Mouse (Mus musculus): ENCODE measurements around the gene Cog4. TPM values are rescaled to one million over a fixed set of nuclear protein-coding genes. Genes with fewer than 3 reads are reported as not detected.

Gene Cog4
- 13.2 and 17.4 TPM in 2 replicates for polyA plus RNA-seq (2012; ENCODE audit: low replicate concordance)

DNA sequence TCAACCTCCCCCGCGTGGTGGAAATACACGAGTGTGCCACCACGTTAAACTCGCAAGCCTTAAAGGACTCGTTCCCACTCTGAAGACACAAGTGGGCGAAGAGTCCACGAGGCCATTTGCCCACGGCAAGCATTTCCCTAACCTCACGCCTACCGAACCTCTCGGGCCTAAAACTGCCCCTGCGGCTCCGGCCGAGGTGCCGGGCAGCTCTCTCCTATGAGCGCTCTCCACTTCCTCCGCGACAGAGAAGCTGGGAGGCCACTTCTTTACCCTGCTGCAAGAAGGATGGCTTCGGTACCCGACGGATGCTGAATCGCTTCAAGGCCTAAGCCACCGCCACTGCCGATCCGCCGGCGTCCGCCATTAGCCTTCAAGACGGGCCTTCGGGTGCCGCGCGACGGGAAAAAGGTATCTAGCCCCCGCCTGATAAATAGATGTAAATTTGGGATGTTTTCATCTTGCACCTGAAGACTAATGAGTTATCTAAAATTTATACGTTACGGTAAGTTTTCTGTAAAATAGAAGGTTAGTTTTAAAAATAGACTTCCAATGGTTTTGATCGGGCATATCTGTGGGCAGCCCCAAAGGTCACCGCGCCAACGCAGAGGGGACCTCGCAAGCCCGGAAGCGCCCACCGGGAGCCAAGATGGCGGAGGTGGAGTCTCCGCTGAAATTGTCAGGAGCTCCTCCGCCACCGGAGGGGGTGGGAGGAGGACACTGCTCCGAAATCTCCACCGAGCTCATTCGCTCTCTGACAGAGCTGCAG, at the start of gene Cog4, which contains the start of gene Sf3b3:
Gene Cog4 (plus strand): TSS at position 196 of the 766 bp plus-strand sequence.
Gene Sf3b3 (minus strand): TSS at position 383 of the 766 bp plus-strand sequence.

DNA sequence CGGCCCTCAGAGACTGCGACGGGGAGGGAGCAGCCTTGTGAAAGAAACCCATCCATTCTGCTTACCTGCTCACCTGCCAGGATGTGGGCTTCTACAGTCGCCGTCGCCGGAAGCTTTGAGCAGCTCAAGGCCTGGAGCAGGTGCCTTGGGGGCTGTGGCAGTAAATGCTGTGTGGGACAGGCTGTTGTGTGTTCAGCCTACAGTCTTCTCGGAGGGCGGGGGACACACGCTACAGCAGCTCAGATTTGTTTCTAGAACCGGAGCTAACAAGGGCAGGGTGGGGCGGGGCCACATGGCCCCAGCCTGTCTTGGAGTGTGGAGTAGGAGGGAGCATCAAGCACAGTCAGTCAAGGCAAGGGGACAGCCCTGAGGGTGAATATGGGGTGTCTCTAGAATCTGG, 40.7 kb upstream of the Cog4 start, which contains the start of gene Il34:
Gene Il34 (minus strand): TSS at position 256 of the 400 bp plus-strand sequence.

DNA sequence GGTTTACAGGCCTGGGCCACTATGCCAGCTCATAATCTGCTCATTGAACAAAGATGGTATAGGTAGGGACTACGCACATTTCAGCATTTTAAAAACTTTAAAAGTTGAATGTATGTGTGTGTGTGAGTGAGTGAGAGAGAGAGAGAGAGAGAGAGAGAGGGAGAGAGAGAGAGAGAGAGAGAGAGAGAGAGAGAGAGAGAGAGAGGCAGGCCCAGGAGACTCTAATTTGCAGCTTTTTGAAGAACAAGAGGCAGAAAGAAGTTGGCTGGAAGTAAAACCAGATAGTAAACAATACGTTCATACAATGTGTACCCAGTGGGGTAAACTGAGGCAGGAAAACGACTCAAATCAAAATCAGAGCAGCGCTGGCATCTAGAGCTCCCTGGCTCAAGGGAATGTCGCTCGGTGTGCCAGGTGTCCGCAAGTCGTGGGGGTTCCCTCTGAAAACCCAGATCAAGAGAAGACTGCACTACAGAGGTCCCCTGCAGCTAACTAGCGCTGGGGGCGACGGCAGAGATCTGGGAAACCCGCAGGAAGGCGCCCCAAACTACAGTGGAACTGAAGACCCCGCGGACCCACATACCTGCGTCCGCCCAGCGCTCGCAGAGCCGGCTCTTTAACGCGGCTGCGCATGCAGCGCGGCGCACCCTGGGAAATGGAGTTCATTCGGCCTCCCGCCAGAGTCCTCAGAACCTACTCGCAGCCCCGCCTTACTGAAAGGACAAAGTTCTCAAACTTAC, 55.6 kb downstream of the Cog4 start, which contains the start of gene Fuk:
Gene Fuk (minus strand): TSS at position 650 of the 740 bp plus-strand sequence.

DNA sequence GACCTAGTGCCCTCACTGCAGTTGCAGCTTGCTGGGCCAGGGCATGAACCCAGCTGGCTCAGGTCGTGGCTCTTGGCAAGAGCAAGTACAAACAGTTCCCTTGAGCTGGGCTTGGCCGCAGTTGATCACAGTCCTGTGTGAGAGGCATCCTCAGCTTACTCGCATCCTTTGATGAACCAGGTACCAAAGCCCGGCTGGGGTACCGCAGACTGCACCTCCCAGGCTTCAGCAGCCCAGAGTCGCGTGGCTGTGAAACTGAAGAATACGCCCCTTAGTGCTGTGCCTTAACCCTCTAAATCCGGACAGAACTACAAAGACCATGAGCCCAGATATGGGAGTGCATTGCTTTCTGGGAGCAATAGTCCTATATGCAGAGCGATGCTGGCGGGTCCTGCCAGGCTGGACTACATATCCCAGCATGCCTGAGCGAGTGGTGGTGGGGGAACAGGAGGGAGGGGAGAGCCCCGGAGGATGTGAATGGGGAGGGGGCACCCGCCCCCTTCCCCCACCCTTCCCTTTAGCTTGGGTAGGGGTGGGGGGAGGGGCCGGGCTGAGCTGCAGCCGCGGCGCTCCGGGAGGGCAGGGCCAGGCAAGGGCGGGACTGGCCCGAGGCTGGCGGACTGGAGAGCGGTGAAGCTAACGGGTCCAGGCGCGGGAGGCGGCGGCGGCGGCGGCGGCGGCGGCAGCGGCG, 73.1 kb downstream of the Cog4 start, which contains the start of gene St3gal2:
Gene St3gal2 (plus strand): TSS at position 582 of the 691 bp plus-strand sequence.

Other genes starting within 250 kb of the Cog4 start
- gene Vac14, start 228.0 kb upstream of the Cog4 start, polyA plus RNA-seq (2012; ENCODE audit: low replicate concordance) = 62.0 and 64.7 TPM in 2 replicates
- gene Mtss1l, start 125.1 kb upstream of the Cog4 start, polyA plus RNA-seq (2012; ENCODE audit: low replicate concordance) = 4.4 and 6.8 TPM in 2 replicates
- 0.78 and 0.98 TPM in 2 replicates for gene Il34, start 40.7 kb upstream of the Cog4 start, polyA plus RNA-seq (2012; ENCODE audit: low replicate concordance)
- 5.9 and 9.9 TPM in 2 replicates for gene Sf3b3, start 187 bp downstream of the Cog4 start, polyA plus RNA-seq (2012; ENCODE audit: low replicate concordance)
- 9.1 and 14.1 TPM in 2 replicates for gene Fuk, start 55.9 kb downstream of the Cog4 start, polyA plus RNA-seq (2012; ENCODE audit: low replicate concordance)
- gene St3gal2, start 73.3 kb downstream of the Cog4 start, polyA plus RNA-seq (2012; ENCODE audit: low replicate concordance) = 30.8 and 31.2 TPM in 2 replicates
- gene Ddx19a, start 151.2 kb downstream of the Cog4 start, polyA plus RNA-seq (2012; ENCODE audit: low replicate concordance) = 13.8 and 28.3 TPM in 2 replicates
- 2.0 and 5.8 TPM in 2 replicates for gene Ddx19b, start 185.2 kb downstream of the Cog4 start, polyA plus RNA-seq (2012; ENCODE audit: low replicate concordance)
- 7.3 and 11.7 TPM in 2 replicates for gene Aars, start 186.5 kb downstream of the Cog4 start, polyA plus RNA-seq (2012; ENCODE audit: low replicate concordance)
- 35.9 and 80.7 TPM in 2 replicates for gene Exosc6, start 209.7 kb downstream of the Cog4 start, polyA plus RNA-seq (2012; ENCODE audit: low replicate concordance)
- gene Clec18a, start 245.8 kb downstream of the Cog4 start, polyA plus RNA-seq (2012; ENCODE audit: low replicate concordance) = not detected in 2 replicates
- gene Pdpr, start 248.0 kb downstream of the Cog4 start, polyA plus RNA-seq (2012; ENCODE audit: low replicate concordance) = 11.7 and 17.7 TPM in 2 replicates